Mouse (Mus musculus): ENCODE results near the gene Mbd3. TPM values are rescaled to one million over a fixed set of nuclear protein-coding genes. Genes with fewer than 3 reads are reported as not detected.

Gene Mbd3
- polyA plus RNA-seq, 1 experiment from 2014 or later: 166 TPM

- peaks cover under 1% of the 10 kb centered on the region; the same call in 1 of the 2 replicates for H3K27me3 ChIP-seq (ENCODE audit: control insufficient read depth, insufficient read depth, low read length)
- no peak overlapping the region for H3K9ac ChIP-seq (replicated peaks; ENCODE audit: low read length)
- H3K4me1 ChIP-seq (ENCODE audit: control insufficient read depth, insufficient read depth, low read length): no peaks in the 10 kb centered on the region
- H3K4me2 ChIP-seq (ENCODE audit: low read length): no peak overlapping the region
- H3K27ac ChIP-seq (replicated peaks; ENCODE audit: low read depth, low read length): no peak overlapping the region
- DNase-seq (no peak), ATAC-seq (ENCODE audit: low FRiP score, low TSS enrichment) (no peak)
- no peak overlapping the region for H3K4me3 ChIP-seq (replicated peaks; ENCODE audit: low read depth, low read length)
- no peaks in the 10 kb centered on the region for H3K9me3 ChIP-seq (ENCODE audit: control insufficient read depth, low read length)
- no peaks in the 10 kb centered on the region for H3K36me3 ChIP-seq (ENCODE audit: control insufficient read depth, insufficient read depth, low read length)
- 26% methylated on average over 6 of the region's 6 CpGs for WGBS
Measured at GRCm38 (mm10) chr10:80363734-80364133, 35.6 kb downstream of the Mbd3 start.

- Histone ChIP-seq H3K4me1 (ENCODE audit: control insufficient read depth, insufficient read depth, low read length) (peaks cover 7% of the 10 kb centered on the region; the same call in 1 of the 2 replicates), H3K4me2 (ENCODE audit: low read length) (peak overlapping the region; percentile 53), H3K27ac (replicated peaks; ENCODE audit: low read depth, low read length) (no peak overlapping the region), H3K36me3 (ENCODE audit: control insufficient read depth, insufficient read depth, low read length) (no peaks in the 10 kb centered on the region), H3K9me3 (ENCODE audit: control insufficient read depth, low read length) (no peaks in the 10 kb centered on the region), H3K9ac (replicated peaks; ENCODE audit: low read length) (0 out of 2 replicates have a peak overlapping the region, but pooled peaks have one; percentile 16), H3K4me3 (replicated peaks; ENCODE audit: low read depth, low read length) (peak overlapping the region; percentile 32), H3K27me3 (ENCODE audit: control insufficient read depth, insufficient read depth, low read length) (peaks cover 44% of the 10 kb centered on the region)
- DNase-seq (peak; percentile 66), ATAC-seq (ENCODE audit: low FRiP score, low TSS enrichment) (peak; percentile 50)
- 7% methylated on average over 31 of the region's 31 CpGs for WGBS
Measured at GRCm38 (mm10) chr10:80357994-80358639, 41.2 kb downstream of the Mbd3 start.

- Histone ChIP-seq H3K9me3 (ENCODE audit: control insufficient read depth, low read length) (no peaks in the 10 kb centered on the region), H3K27me3 (ENCODE audit: control insufficient read depth, insufficient read depth, low read length) (peaks cover 49% of the 10 kb centered on the region), H3K4me3 (replicated peaks; ENCODE audit: low read depth, low read length) (0 out of 2 replicates have a peak overlapping the region, but pooled peaks have one; percentile 32), H3K9ac (replicated peaks; ENCODE audit: low read length) (0 out of 2 replicates have a peak overlapping the region, but pooled peaks have one; percentile 16), H3K36me3 (ENCODE audit: control insufficient read depth, insufficient read depth, low read length) (no peaks in the 10 kb centered on the region), H3K4me2 (ENCODE audit: low read length) (peak overlapping the region; percentile 53), H3K27ac (replicated peaks; ENCODE audit: low read depth, low read length) (no peak overlapping the region), H3K4me1 (ENCODE audit: control insufficient read depth, insufficient read depth, low read length) (peaks cover 7% of the 10 kb centered on the region; the same call in 1 of the 2 replicates)
- DNase-seq: no peak
- ATAC-seq (ENCODE audit: low FRiP score, low TSS enrichment): no peak
- WGBS: 31% methylated on average over 7 of the region's 7 CpGs
Measured at GRCm38 (mm10) chr10:80357336-80357735, 42.0 kb downstream of the Mbd3 start.

GRCm38 (mm10) chr10:80356737-80357136 is 42.6 kb downstream of the Mbd3 start:
- Histone ChIP-seq H3K4me1 (ENCODE audit: control insufficient read depth, insufficient read depth, low read length) (peaks cover 7% of the 10 kb centered on the region; the same call in 1 of the 2 replicates), H3K4me3 (replicated peaks; ENCODE audit: low read depth, low read length) (peak overlapping the region; percentile 32), H3K9me3 (ENCODE audit: control insufficient read depth, low read length) (no peaks in the 10 kb centered on the region), H3K9ac (replicated peaks; ENCODE audit: low read length) (peak overlapping the region; percentile 26; the same call in 1 of the 2 replicates), H3K36me3 (ENCODE audit: control insufficient read depth, insufficient read depth, low read length) (no peaks in the 10 kb centered on the region), H3K4me2 (ENCODE audit: low read length) (peak overlapping the region; percentile 54), H3K27ac (replicated peaks; ENCODE audit: low read depth, low read length) (no peak overlapping the region), H3K27me3 (ENCODE audit: control insufficient read depth, insufficient read depth, low read length) (peaks cover 51% of the 10 kb centered on the region)
- 1% methylated on average over 34 of the region's 34 CpGs for WGBS
- ATAC-seq (ENCODE audit: low FRiP score, low TSS enrichment) (0 out of 2 replicates have a peak, but pooled peaks have one; percentile 6), DNase-seq (no peak)

- 1% methylated on average over 51 of the region's 53 CpGs for WGBS
- ATAC-seq (ENCODE audit: low FRiP score, low TSS enrichment): no peak
- H3K27ac ChIP-seq (replicated peaks; ENCODE audit: low read depth, low read length): no peak within 1 kb of the TSS
- H3K4me3 ChIP-seq (replicated peaks; ENCODE audit: low read depth, low read length): peak within 1 kb of the TSS; percentile 32
- H3K27me3 ChIP-seq (ENCODE audit: control insufficient read depth, insufficient read depth, low read length): peaks cover 51% of the 10 kb centered on the region
- H3K36me3 ChIP-seq (ENCODE audit: control insufficient read depth, insufficient read depth, low read length): no peaks in the 10 kb centered on the region
- peak; percentile 51 for DNase-seq
- H3K9me3 ChIP-seq (ENCODE audit: control insufficient read depth, low read length): no peaks in the 10 kb centered on the region
- peak within 1 kb of the TSS; percentile 26; the same call in 1 of the 2 replicates for H3K9ac ChIP-seq (replicated peaks; ENCODE audit: low read length)
- peaks cover 7% of the 10 kb centered on the region; the same call in 1 of the 2 replicates for H3K4me1 ChIP-seq (ENCODE audit: control insufficient read depth, insufficient read depth, low read length)
- peak within 1 kb of the TSS; percentile 54 for H3K4me2 ChIP-seq (ENCODE audit: low read length)
Measured at GRCm38 (mm10) chr10:80356001-80356682, 43.2 kb downstream of the Mbd3 start, which contains the start of gene Plk5. Gene Plk5 (plus strand): TSS chr10:80356459.

GRCm38 (mm10) chr10:80355431-80355830 is 43.9 kb downstream of the Mbd3 start:
- H3K4me3 ChIP-seq (replicated peaks; ENCODE audit: low read depth, low read length): no peak overlapping the region
- H3K27me3 ChIP-seq (ENCODE audit: control insufficient read depth, insufficient read depth, low read length): peaks cover 56% of the 10 kb centered on the region
- no peaks in the 10 kb centered on the region for H3K9me3 ChIP-seq (ENCODE audit: control insufficient read depth, low read length)
- H3K36me3 ChIP-seq (ENCODE audit: control insufficient read depth, insufficient read depth, low read length): no peaks in the 10 kb centered on the region
- no peak overlapping the region for H3K27ac ChIP-seq (replicated peaks; ENCODE audit: low read depth, low read length)
- 5% methylated on average over 9 of the region's 9 CpGs for WGBS
- DNase-seq (no peak), ATAC-seq (ENCODE audit: low FRiP score, low TSS enrichment) (no peak)
- H3K4me1 ChIP-seq (ENCODE audit: control insufficient read depth, insufficient read depth, low read length): peaks cover 7% of the 10 kb centered on the region; the same call in 1 of the 2 replicates
- H3K4me2 ChIP-seq (ENCODE audit: low read length): no peak overlapping the region
- H3K9ac ChIP-seq (replicated peaks; ENCODE audit: low read length): no peak overlapping the region

- ATAC-seq (ENCODE audit: low FRiP score, low TSS enrichment): no peak
- Histone ChIP-seq H3K9ac (replicated peaks; ENCODE audit: low read length) (no peak overlapping the region), H3K27ac (replicated peaks; ENCODE audit: low read depth, low read length) (no peak overlapping the region), H3K4me2 (ENCODE audit: low read length) (no peak overlapping the region), H3K4me3 (replicated peaks; ENCODE audit: low read depth, low read length) (no peak overlapping the region), H3K36me3 (ENCODE audit: control insufficient read depth, insufficient read depth, low read length) (no peaks in the 10 kb centered on the region), H3K9me3 (ENCODE audit: control insufficient read depth, low read length) (no peaks in the 10 kb centered on the region), H3K27me3 (ENCODE audit: control insufficient read depth, insufficient read depth, low read length) (peaks cover 69% of the 10 kb centered on the region), H3K4me1 (ENCODE audit: control insufficient read depth, insufficient read depth, low read length) (peaks cover 7% of the 10 kb centered on the region; the same call in 1 of the 2 replicates)
- WGBS: 69% methylated on average over 8 of the region's 8 CpGs
- DNase-seq: no peak
Measured at GRCm38 (mm10) chr10:80352727-80353126, 46.6 kb downstream of the Mbd3 start.

GRCm38 (mm10) chr10:80351896-80352295 is 47.5 kb downstream of the Mbd3 start:
- H3K36me3 ChIP-seq (ENCODE audit: control insufficient read depth, insufficient read depth, low read length): no peaks in the 10 kb centered on the region
- DNase-seq: no peak
- H3K4me1 ChIP-seq (ENCODE audit: control insufficient read depth, insufficient read depth, low read length): peaks cover 7% of the 10 kb centered on the region; the same call in 1 of the 2 replicates
- no peak for ATAC-seq (ENCODE audit: low FRiP score, low TSS enrichment)
- H3K9me3 ChIP-seq (ENCODE audit: control insufficient read depth, low read length): no peaks in the 10 kb centered on the region
- H3K27me3 ChIP-seq (ENCODE audit: control insufficient read depth, insufficient read depth, low read length): peaks cover 67% of the 10 kb centered on the region
- H3K4me2 ChIP-seq (ENCODE audit: low read length): no peak overlapping the region
- H3K4me3 ChIP-seq (replicated peaks; ENCODE audit: low read depth, low read length): no peak overlapping the region
- 22% methylated on average over 11 of the region's 11 CpGs for WGBS
- no peak overlapping the region for H3K9ac ChIP-seq (replicated peaks; ENCODE audit: low read length)
- H3K27ac ChIP-seq (replicated peaks; ENCODE audit: low read depth, low read length): no peak overlapping the region
